Mouse (Mus musculus): ENCODE results near the gene Lpar1. TPM values are rescaled to one million over a fixed set of nuclear protein-coding genes. Genes with fewer than 3 reads are reported as not detected.

Gene Lpar1
- polyA plus RNA-seq, 2 experiments, result 90.8 to 161 TPM

- Histone ChIP-seq H3K4me2 (replicated peaks; ENCODE audit: low read depth, low read length, severe bottlenecking) (no peak overlapping the region), H3K9me3 (ENCODE audit: control insufficient read depth, low read length) (no peaks in the 10 kb centered on the region), H3K27ac (replicated peaks; ENCODE audit: low read depth, low read length) (no peak overlapping the region), H3K4me1 (ENCODE audit: control insufficient read depth, insufficient read depth, low read length) (no peaks in the 10 kb centered on the region), H3K4me3 (replicated peaks; ENCODE audit: low read length) (no peak overlapping the region), H3K36me3 (ENCODE audit: control insufficient read depth, insufficient read depth, low read length) (peaks cover 2% of the 10 kb centered on the region; the same call in 1 of the 2 replicates), H3K9ac (ENCODE audit: low read depth, low read length, severe bottlenecking) (no peak overlapping the region), H3K27me3 (ENCODE audit: control insufficient read depth, insufficient read depth, low read length) (no peaks in the 10 kb centered on the region)
- TF ChIP-seq POLR2A (IDR thresholded peaks at IDR 0.05; ENCODE audit: borderline replicate concordance, extremely low read depth, insufficient read depth, insufficient read length), result no peak
- no peak for DNase-seq (ENCODE audit: low spot score)
- 82% methylated on average over 7 of the region's 7 CpGs for WGBS
- no peak for ATAC-seq (ENCODE audit: low FRiP score, low read depth)
Measured at GRCm38 (mm10) chr4:58447841-58448240, 105.9 kb downstream of the Lpar1 start.

GRCm38 (mm10) chr4:58445846-58446245, 107.9 kb downstream of the Lpar1 start:
- Histone ChIP-seq H3K4me3 (replicated peaks; ENCODE audit: low read length) (no peak overlapping the region), H3K36me3 (ENCODE audit: control insufficient read depth, insufficient read depth, low read length) (peaks cover 2% of the 10 kb centered on the region; the same call in 1 of the 2 replicates), H3K4me2 (replicated peaks; ENCODE audit: low read depth, low read length, severe bottlenecking) (no peak overlapping the region), H3K9ac (ENCODE audit: low read depth, low read length, severe bottlenecking) (no peak overlapping the region), H3K9me3 (ENCODE audit: control insufficient read depth, low read length) (no peaks in the 10 kb centered on the region), H3K27ac (replicated peaks; ENCODE audit: low read depth, low read length) (no peak overlapping the region), H3K27me3 (ENCODE audit: control insufficient read depth, insufficient read depth, low read length) (no peaks in the 10 kb centered on the region), H3K4me1 (ENCODE audit: control insufficient read depth, insufficient read depth, low read length) (no peaks in the 10 kb centered on the region)
- no peak for DNase-seq (ENCODE audit: low spot score)
- ATAC-seq (ENCODE audit: low FRiP score, low read depth), result no peak
- 83% methylated on average over 6 of the region's 6 CpGs for WGBS
- no peak for TF ChIP-seq POLR2A (IDR thresholded peaks at IDR 0.05; ENCODE audit: borderline replicate concordance, extremely low read depth, insufficient read depth, insufficient read length)

- Histone ChIP-seq H3K9me3 (ENCODE audit: control insufficient read depth, low read length) (no peaks in the 10 kb centered on the region), H3K27ac (replicated peaks; ENCODE audit: low read depth, low read length) (no peak overlapping the region), H3K9ac (ENCODE audit: low read depth, low read length, severe bottlenecking) (no peak overlapping the region), H3K27me3 (ENCODE audit: control insufficient read depth, insufficient read depth, low read length) (no peaks in the 10 kb centered on the region), H3K36me3 (ENCODE audit: control insufficient read depth, insufficient read depth, low read length) (peaks cover 3% of the 10 kb centered on the region), H3K4me3 (replicated peaks; ENCODE audit: low read length) (no peak overlapping the region), H3K4me1 (ENCODE audit: control insufficient read depth, insufficient read depth, low read length) (peaks cover 7% of the 10 kb centered on the region), H3K4me2 (replicated peaks; ENCODE audit: low read depth, low read length, severe bottlenecking) (no peak overlapping the region)
- TF ChIP-seq POLR2A (IDR thresholded peaks at IDR 0.05; ENCODE audit: borderline replicate concordance, extremely low read depth, insufficient read depth, insufficient read length), result no peak
- 45% methylated on average over 5 of the region's 5 CpGs for WGBS
- DNase-seq (ENCODE audit: low spot score), result no peak
- ATAC-seq (ENCODE audit: low FRiP score, low read depth), result no peak
Measured at GRCm38 (mm10) chr4:58442338-58442737, 111.4 kb downstream of the Lpar1 start.

- Histone ChIP-seq H3K27me3 (ENCODE audit: control insufficient read depth, insufficient read depth, low read length) (no peaks in the 10 kb centered on the region), H3K4me2 (replicated peaks; ENCODE audit: low read depth, low read length, severe bottlenecking) (no peak overlapping the region), H3K36me3 (ENCODE audit: control insufficient read depth, insufficient read depth, low read length) (peaks cover 17% of the 10 kb centered on the region), H3K9ac (ENCODE audit: low read depth, low read length, severe bottlenecking) (no peak overlapping the region), H3K4me3 (replicated peaks; ENCODE audit: low read length) (no peak overlapping the region), H3K9me3 (ENCODE audit: control insufficient read depth, low read length) (no peaks in the 10 kb centered on the region), H3K27ac (replicated peaks; ENCODE audit: low read depth, low read length) (0 out of 2 replicates have a peak overlapping the region, but pooled peaks have one; percentile 6), H3K4me1 (ENCODE audit: control insufficient read depth, insufficient read depth, low read length) (peaks cover 7% of the 10 kb centered on the region)
- no peak for TF ChIP-seq POLR2A (IDR thresholded peaks at IDR 0.05; ENCODE audit: borderline replicate concordance, extremely low read depth, insufficient read depth, insufficient read length)
- no peak for ATAC-seq (ENCODE audit: low FRiP score, low read depth)
- whole genome bisulfite sequencing, result 63% methylated on average over 7 of the region's 7 CpGs
- DNase-seq (ENCODE audit: low spot score), result no peak
Measured at GRCm38 (mm10) chr4:58438654-58439053, 115.0 kb downstream of the Lpar1 start.

GRCm38 (mm10) chr4:58437271-58437670, 116.4 kb downstream of the Lpar1 start:
- H3K9me3 ChIP-seq (ENCODE audit: control insufficient read depth, low read length), result no peaks in the 10 kb centered on the region

More at GRCm38 (mm10) chr4:58437271-58437670, 116.4 kb downstream of the Lpar1 start:
- no peak for TF ChIP-seq POLR2A (IDR thresholded peaks at IDR 0.05; ENCODE audit: borderline replicate concordance, extremely low read depth, insufficient read depth, insufficient read length)
- Histone ChIP-seq H3K36me3 (ENCODE audit: control insufficient read depth, insufficient read depth, low read length) (peaks cover 17% of the 10 kb centered on the region), H3K4me1 (ENCODE audit: control insufficient read depth, insufficient read depth, low read length) (peaks cover 7% of the 10 kb centered on the region), H3K4me3 (replicated peaks; ENCODE audit: low read length) (no peak overlapping the region), H3K27ac (replicated peaks; ENCODE audit: low read depth, low read length) (no peak overlapping the region), H3K27me3 (ENCODE audit: control insufficient read depth, insufficient read depth, low read length) (no peaks in the 10 kb centered on the region), H3K4me2 (replicated peaks; ENCODE audit: low read depth, low read length, severe bottlenecking) (no peak overlapping the region), H3K9ac (ENCODE audit: low read depth, low read length, severe bottlenecking) (no peak overlapping the region)
- DNase-seq (ENCODE audit: low spot score) (no peak), ATAC-seq (ENCODE audit: low FRiP score, low read depth) (no peak)
- 89% methylated on average over 15 of the region's 15 CpGs for WGBS
